Mouse (Mus musculus) midbrain, embryonic 12.5 days (tissue): ENCODE measurements around the gene Chd8. TPM values are rescaled to one million over a fixed set of nuclear protein-coding genes. Genes with fewer than 3 reads are reported as not detected.
A peak's percentile ranks its signal among the peaks of the same experiment; 100 is the strongest.

Source experiments
- ATAC-seq: fragments of 200-750 bp; cut with Nextera tagmentation; 2 replicates; pipeline ENCODE4 v1.8.0; 2017; ENCODE audit warnings: low read depth, moderate TSS enrichment, moderate library complexity; ENCODE audit not compliant: low FRiP score
- H3K27ac ChIP-seq: fragments of 300-500 bp; sonication (generic); replicated peaks from 2 replicates; pipeline ENCODE4 v1.5.1; 2016; ENCODE audit warnings: mild to moderate bottlenecking
- H3K27me3 ChIP-seq: fragments of 300-500 bp; sonication (generic); 2 replicates; pipeline ENCODE4 v1.6.1; 2016; ENCODE audit warnings: mild to moderate bottlenecking
- H3K36me3 ChIP-seq: fragments of 300-500 bp; sonication (generic); 2 replicates; pipeline ENCODE4 v1.6.1; 2016
- H3K4me1 ChIP-seq: fragments of 300-500 bp; sonication (generic); 2 replicates; pipeline ENCODE4 v1.6.1; 2016
- H3K4me2 ChIP-seq: fragments of 300-500 bp; sonication (generic); replicated peaks from 2 replicates; pipeline ENCODE4 v1.6.1; 2016; ENCODE audit warnings: mild to moderate bottlenecking, moderate library complexity
- H3K4me3 ChIP-seq: fragments of 300-500 bp; sonication (generic); 2 replicates; pipeline ENCODE4 v1.5.1; 2016; ENCODE audit warnings: mild to moderate bottlenecking
- H3K9ac ChIP-seq: fragments of 300-500 bp; sonication (generic); replicated peaks from 2 replicates; pipeline ENCODE4 v1.6.1; 2016; ENCODE audit warnings: mild to moderate bottlenecking, moderate library complexity
- H3K9me3 ChIP-seq: fragments of 300-500 bp; sonication (generic); 2 replicates; pipeline ENCODE4 v1.6.1; 2016; ENCODE audit warnings: mild to moderate bottlenecking
- WGBS: fragments of 180-500 bp; shearing (Covaris S2); methylation state at CpG from one replicate; pipeline ENCODE4 v1.1.7; 2016; 5-methylcytosine and 5-hydroxymethylcytosine counted together
- polyA plus RNA-seq: library from polyadenylated mRNA; unstranded; fragments of >200 nt; fragmentation: Nextera tagmentation; extraction: Ambion mirVana; gene quantifications from 2 replicates; pipeline ENCODE4 v1.2.1, GENCODE M21; 2016

Chd8 gene
- polyA plus RNA-seq, 1 experiment from 2014 or later, result 62.5 TPM

DNA sequence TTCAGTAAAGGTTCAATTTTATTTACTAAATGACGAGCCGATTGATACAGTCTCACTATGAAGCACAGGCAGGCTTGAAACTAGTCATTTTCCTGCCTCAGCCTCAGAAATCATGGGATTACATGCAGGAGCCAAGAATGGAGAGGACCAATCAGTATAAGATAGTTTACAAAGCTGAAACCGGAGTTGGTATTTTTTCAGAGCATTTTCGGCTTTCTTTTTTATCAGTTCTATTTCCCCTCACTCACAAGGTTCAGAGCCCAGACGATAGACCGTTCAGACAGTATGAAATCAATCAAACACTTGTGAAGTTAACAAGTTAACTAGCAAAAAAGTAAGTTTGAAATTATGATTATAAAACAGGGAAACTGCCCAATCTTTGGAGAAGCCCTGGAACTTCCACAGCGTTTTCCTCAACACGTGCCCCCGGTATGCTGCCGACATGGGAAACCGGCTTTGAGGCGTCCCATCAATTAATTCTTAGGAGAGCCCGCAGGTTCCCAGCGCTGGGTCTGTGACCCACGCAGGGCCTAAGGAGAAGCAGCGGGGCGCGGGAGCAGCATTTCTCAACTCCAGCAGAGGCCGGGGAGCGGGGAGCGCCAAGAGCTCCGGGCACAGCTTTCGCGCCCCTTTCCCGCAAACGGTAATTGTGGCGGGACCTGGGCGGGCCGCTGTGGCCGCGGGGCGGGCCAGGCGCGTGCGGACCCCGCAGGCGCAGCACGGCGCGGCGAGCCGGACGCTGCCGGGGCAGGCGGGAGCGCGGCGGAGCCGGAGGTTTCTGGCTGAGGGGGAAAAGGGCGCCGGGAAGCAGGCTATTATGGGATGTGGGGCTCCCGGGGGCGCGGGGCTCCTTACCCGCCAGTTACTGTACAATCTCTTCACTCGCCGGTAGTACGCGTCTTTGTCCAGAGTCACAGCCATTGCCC is 61.1 kb downstream of the Chd8 start:
- Histone ChIP-seq H3K4me3 (peak overlapping the region; percentile 100), H3K4me2 (peak overlapping the region; percentile 68), H3K9me3 (no peaks in the 10 kb centered on the region), H3K36me3 (peaks cover 39% of the 10 kb centered on the region), H3K9ac (peak overlapping the region; percentile 98), H3K27ac (peak overlapping the region; percentile 98), H3K27me3 (no peaks in the 10 kb centered on the region), H3K4me1 (peaks cover 15% of the 10 kb centered on the region)
- peak; percentile 41 for ATAC-seq
- WGBS, result 1% methylated on average over 56 of the region's 59 CpGs

DNA sequence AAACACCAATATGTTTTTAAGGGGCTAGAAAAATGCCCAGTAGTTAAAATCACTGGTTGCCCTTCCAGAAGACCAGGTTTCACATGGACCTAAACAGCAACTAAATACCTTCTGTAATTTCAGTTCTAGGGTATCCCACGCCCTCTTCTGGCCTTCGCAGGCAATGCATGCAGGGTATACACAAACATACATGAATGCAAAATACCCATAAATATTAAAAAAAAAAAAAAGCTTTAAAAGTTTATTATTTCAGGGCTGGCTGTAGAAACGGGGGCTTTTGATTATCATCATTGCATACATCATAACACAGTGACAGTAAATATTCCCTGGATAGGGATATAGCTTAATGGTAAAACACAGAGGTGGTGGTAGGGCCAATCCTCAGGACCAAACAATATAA is 61.9 kb downstream of the Chd8 start:
- Histone ChIP-seq H3K9ac (peak overlapping the region; percentile 98; the same call in 1 of the 2 replicates), H3K36me3 (peaks cover 33% of the 10 kb centered on the region), H3K27ac (no peak overlapping the region), H3K4me2 (peak overlapping the region; percentile 68), H3K4me1 (peaks cover 15% of the 10 kb centered on the region), H3K4me3 (peak overlapping the region; percentile 100), H3K27me3 (no peaks in the 10 kb centered on the region), H3K9me3 (no peaks in the 10 kb centered on the region)
- WGBS, result 12% methylated on average over 3 of the region's 3 CpGs
- ATAC-seq, result no peak

DNA sequence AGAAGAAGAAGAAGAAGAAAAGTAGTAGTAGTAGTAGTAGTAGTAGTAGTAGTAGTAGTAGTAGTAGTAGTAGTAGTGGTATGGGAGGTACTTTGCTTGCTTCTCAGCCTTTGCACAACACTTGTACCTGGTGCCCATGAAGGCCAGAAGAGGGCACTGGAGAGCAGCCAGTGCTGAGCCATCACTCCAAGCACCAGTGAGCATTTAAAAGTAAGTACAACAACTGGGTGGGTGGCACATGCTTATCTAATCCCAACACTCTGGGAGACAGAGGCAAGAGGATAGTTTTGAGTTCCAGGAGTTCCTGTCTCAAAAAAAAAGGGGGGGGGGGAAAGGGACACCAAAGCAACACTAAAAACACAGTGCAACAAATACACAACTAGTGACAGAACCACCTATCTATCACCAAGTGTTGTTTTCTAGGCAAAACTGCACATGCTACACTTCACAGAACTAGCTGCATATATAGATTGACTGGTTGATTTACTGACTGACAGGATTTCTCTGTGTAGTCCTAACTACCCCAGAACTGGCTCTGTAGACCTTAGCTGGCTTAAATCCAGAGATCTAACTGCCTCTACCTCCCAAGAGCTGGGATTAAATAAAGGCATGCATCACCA is 66.7 kb downstream of the Chd8 start:
- no peaks in the 10 kb centered on the region for H3K27me3 ChIP-seq
- no peak for ATAC-seq
- H3K36me3 ChIP-seq, result peaks cover 10% of the 10 kb centered on the region; the same call in 1 of the 2 replicates

GRCm38 (mm10) chr14:52189519-52189918 is 68.1 kb downstream of the Chd8 start:
- Histone ChIP-seq H3K36me3 (peaks cover 10% of the 10 kb centered on the region; the same call in 1 of the 2 replicates), H3K4me3 (no peak overlapping the region), H3K9ac (no peak overlapping the region), H3K9me3 (no peaks in the 10 kb centered on the region), H3K4me1 (no peaks in the 10 kb centered on the region), H3K27ac (no peak overlapping the region), H3K27me3 (no peaks in the 10 kb centered on the region), H3K4me2 (no peak overlapping the region)
- 85% methylated on average over 2 of the region's 2 CpGs for WGBS
- no peak for ATAC-seq

More for the DNA sequence above, 66.7 kb downstream of the Chd8 start:
- no peak overlapping the region for H3K4me3 ChIP-seq
- no peak overlapping the region for H3K4me2 ChIP-seq
- H3K27ac ChIP-seq, result no peak overlapping the region
- no peak overlapping the region for H3K9ac ChIP-seq
- H3K9me3 ChIP-seq, result no peaks in the 10 kb centered on the region
- H3K4me1 ChIP-seq, result peaks cover 8% of the 10 kb centered on the region

DNA sequence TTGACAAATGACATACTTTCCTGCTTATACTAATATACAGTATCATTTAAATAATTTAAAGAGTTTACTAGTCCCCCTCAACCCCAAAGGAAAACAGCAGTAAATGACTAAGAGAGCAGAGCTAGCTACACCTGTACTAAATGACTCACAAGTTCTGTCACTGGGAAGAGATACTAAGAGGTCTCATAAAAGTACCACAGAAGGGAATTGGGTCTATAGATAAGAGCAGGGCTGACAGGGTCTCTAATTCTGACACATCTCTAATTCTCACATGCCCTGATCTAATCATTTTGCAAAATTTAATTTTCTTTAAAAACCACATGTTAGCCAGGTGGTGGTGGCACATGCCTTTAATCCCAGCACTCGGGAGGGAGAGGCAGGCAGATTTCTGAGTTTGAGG is 68.8 kb downstream of the Chd8 start:
- H3K9ac ChIP-seq, result no peak overlapping the region
- peaks cover 12% of the 10 kb centered on the region for H3K36me3 ChIP-seq
- no peaks in the 10 kb centered on the region for H3K4me1 ChIP-seq
- H3K27ac ChIP-seq, result no peak overlapping the region
- no peak overlapping the region for H3K4me3 ChIP-seq
- H3K9me3 ChIP-seq, result no peaks in the 10 kb centered on the region
- no peaks in the 10 kb centered on the region for H3K27me3 ChIP-seq
- WGBS, result 96% methylated on average over 1 of the region's 1 CpGs
- ATAC-seq, result no peak
- H3K4me2 ChIP-seq, result no peak overlapping the region

DNA sequence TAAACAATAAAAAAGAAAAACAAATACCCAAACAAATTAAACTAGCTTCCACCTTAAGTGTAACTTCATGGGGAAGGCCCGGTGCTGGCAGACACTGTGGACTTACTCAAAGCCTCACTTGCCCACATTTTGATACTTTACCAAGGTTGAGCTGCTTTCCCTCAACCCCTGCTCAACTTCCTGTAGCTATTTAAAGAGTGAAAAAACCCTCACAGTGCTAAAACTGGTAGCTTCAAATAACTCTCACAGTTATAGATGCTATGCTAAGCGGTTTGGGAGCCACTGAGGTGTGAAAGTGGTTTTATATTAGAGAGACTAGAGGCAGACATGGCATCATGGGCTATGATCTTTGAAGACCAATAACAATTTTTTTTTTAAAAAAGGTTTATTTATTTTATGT is 91.0 kb downstream of the Chd8 start:
- Histone ChIP-seq H3K4me2 (no peak overlapping the region), H3K36me3 (peaks cover 84% of the 10 kb centered on the region), H3K27ac (no peak overlapping the region), H3K4me1 (no peaks in the 10 kb centered on the region), H3K27me3 (no peaks in the 10 kb centered on the region), H3K9ac (no peak overlapping the region), H3K4me3 (no peak overlapping the region), H3K9me3 (no peaks in the 10 kb centered on the region)
- WGBS, result 95% methylated on average over 2 of the region's 2 CpGs
- no peak for ATAC-seq

GRCm38 (mm10) chr14:52160911-52161310 is 96.7 kb downstream of the Chd8 start:
- Histone ChIP-seq H3K27ac (no peak overlapping the region), H3K9me3 (no peaks in the 10 kb centered on the region), H3K27me3 (no peaks in the 10 kb centered on the region), H3K4me2 (no peak overlapping the region), H3K4me3 (no peak overlapping the region), H3K36me3 (peaks cover 73% of the 10 kb centered on the region), H3K4me1 (no peaks in the 10 kb centered on the region), H3K9ac (no peak overlapping the region)
- WGBS, result 87% methylated on average over 6 of the region's 6 CpGs
- ATAC-seq, result no peak

DNA sequence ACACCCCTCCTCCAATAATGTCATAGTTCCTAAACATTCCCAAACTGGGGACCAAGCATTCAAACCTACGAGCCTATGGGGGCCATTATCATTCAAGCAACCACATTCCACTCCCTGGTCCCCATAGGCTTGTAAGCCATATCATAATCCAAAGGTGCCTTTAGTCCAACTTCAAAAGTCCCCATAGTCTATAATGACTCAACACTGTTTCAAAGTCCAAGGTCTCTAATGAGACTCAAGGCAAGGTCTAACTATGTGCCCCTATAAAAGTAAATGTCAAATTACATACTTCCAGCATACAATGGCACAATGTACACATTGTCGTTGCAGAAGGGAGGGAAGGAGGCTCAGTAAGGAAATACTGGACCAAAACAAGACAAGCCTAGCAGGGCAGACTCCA is 102.6 kb downstream of the Chd8 start:
- Histone ChIP-seq H3K27me3 (no peaks in the 10 kb centered on the region), H3K9me3 (no peaks in the 10 kb centered on the region), H3K4me1 (peaks cover 17% of the 10 kb centered on the region), H3K27ac (no peak overlapping the region), H3K36me3 (peaks cover 19% of the 10 kb centered on the region), H3K4me3 (no peak overlapping the region), H3K9ac (no peak overlapping the region), H3K4me2 (no peak overlapping the region)
- no peak for ATAC-seq
- 85% methylated on average over 2 of the region's 2 CpGs for WGBS

DNA sequence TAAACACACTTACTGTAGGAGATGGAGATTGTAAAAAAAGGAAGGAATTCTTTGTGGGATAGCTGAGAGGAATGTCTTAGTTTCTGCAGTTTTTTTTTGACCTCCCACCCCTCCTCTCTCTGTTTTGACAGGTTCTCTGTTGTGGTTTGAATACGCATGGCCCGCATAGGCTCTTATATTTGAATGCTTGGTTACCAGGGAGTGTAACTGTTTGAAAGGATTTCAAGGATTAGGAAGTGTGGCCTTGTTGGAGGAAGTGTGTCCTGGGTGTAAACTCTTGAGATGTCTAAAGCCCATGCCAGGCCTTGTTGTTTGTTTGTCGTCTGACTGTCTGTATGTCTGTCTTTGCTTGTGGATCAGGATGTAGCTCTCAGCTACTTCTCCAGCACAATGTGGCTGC is 105.0 kb downstream of the Chd8 start:
- peak; percentile 55 for ATAC-seq
- Histone ChIP-seq H3K9me3 (no peaks in the 10 kb centered on the region), H3K4me1 (peaks cover 17% of the 10 kb centered on the region)

DNA sequence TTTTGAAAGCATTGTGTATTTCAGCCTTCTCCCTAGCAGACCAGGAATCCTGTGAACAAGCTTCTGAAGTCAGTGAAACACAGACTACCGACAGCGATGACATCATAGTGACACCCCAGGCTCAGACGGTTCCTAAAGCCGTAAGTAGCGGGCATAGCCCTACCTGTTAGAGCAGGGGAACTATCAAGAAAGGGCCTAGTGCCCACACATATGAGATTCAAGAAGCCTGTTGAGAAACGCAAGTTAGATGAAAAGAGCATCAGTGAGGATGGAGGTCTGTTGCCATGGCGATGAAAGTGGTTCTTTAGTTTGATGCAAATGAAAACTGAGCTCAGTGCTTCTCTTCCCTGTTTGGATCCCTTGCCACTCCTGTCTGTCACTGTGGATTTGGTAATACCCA is 105.4 kb downstream of the Chd8 start:
- Histone ChIP-seq H3K9me3 (no peaks in the 10 kb centered on the region), H3K4me3 (no peak overlapping the region), H3K4me2 (peak overlapping the region; percentile 24; the same call in 1 of the 2 replicates), H3K27ac (no peak overlapping the region), H3K9ac (no peak overlapping the region), H3K4me1 (peaks cover 17% of the 10 kb centered on the region), H3K36me3 (no peaks in the 10 kb centered on the region), H3K27me3 (no peaks in the 10 kb centered on the region)
- WGBS, result 29% methylated on average over 7 of the region's 7 CpGs
- ATAC-seq, result peak; percentile 64

More for the DNA sequence above, 105.0 kb downstream of the Chd8 start:
- no peak overlapping the region; the same call in 1 of the 2 replicates for H3K4me2 ChIP-seq
- no peaks in the 10 kb centered on the region for H3K36me3 ChIP-seq
- H3K4me3 ChIP-seq, result no peak overlapping the region
- no peak overlapping the region for H3K9ac ChIP-seq
- H3K27ac ChIP-seq, result no peak overlapping the region
- H3K27me3 ChIP-seq, result no peaks in the 10 kb centered on the region
- WGBS, result 31% methylated on average over 3 of the region's 3 CpGs

- peaks cover 17% of the 10 kb centered on the region for H3K4me1 ChIP-seq
- no peak for ATAC-seq
- 63% methylated on average over 4 of the region's 4 CpGs for WGBS
- no peak overlapping the region for H3K4me2 ChIP-seq
- no peaks in the 10 kb centered on the region for H3K27me3 ChIP-seq
- no peak overlapping the region for H3K27ac ChIP-seq
- H3K9me3 ChIP-seq, result no peaks in the 10 kb centered on the region
- no peak overlapping the region for H3K4me3 ChIP-seq
- H3K36me3 ChIP-seq, result no peaks in the 10 kb centered on the region
- no peak overlapping the region for H3K9ac ChIP-seq
Observed at GRCm38 (mm10) chr14:52149888-52150287, 107.7 kb downstream of the Chd8 start.
